Mouse (Mus musculus): Measurements from ENCODE around the gene Mrps6. TPM values are rescaled to one million over a fixed set of nuclear protein-coding genes. Genes with fewer than 3 reads are reported as not detected.

The Mrps6 gene
- polyA plus RNA-seq, 1 experiment from 2014 or later: 128 TPM

DNA sequence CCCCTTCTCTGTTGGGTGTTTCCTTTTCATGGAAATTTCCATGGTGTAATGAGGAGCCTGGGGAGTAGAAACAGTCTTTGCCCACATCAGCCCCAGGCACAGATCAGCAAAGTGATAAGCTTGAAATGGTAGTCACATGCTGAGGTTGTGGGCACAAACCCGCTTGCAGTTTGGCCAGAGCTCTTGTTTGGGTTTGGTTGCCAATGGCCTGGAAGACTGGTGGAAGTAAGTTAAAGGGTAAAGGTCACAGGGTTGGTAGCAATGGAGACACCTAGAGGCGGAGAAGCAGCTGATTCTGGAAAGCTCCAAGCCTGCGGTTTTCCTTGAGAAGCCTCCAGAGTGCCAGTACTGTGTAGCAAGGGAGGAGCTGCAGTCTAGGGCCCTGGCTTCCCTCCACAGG, 47.6 kb downstream of the Mrps6 start:
- Histone ChIP-seq H3K4me1 (ENCODE audit: control insufficient read depth, insufficient read depth, low read length) (peaks cover 6% of the 10 kb centered on the region; the same call in 1 of the 2 replicates), H3K9ac (ENCODE audit: low read length) (no peak overlapping the region), H3K4me2 (ENCODE audit: low read depth, low read length) (no peak overlapping the region), H3K9me3 (replicated peaks; ENCODE audit: control insufficient read depth, low read length) (no peaks in the 10 kb centered on the region), H3K27me3 (ENCODE audit: control insufficient read depth, insufficient read depth, low read length) (no peaks in the 10 kb centered on the region), H3K4me3 (ENCODE audit: low read length) (no peak overlapping the region), H3K27ac (ENCODE audit: low read length) (no peak overlapping the region), H3K36me3 (ENCODE audit: control insufficient read depth, insufficient read depth) (no peaks in the 10 kb centered on the region)
- 72% methylated on average over 3 of the region's 3 CpGs for WGBS
- ATAC-seq (replicated peaks; ENCODE audit: extremely low read depth, insufficient read depth, low FRiP score): no peak

DNA sequence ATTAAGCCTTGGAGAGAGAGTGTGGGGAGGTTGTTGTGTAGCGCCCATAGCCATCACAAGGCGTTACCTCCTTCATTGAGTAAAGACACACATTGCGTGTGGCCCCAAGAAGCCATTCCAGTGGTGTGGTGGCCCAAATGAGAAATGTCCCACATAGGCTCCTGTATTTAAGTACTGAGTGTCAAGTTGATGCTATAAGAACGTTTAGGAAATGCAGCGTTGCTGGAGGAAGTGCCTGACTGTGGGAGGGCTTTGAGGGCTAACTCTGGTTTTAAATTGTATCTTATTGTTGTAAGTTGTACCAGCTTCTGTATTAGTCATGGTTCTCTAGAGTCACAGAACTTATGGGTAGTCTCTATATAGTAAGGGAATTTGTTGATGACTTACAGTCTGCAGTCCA, 49.3 kb downstream of the Mrps6 start:
- WGBS: 88% methylated on average over 5 of the region's 5 CpGs
- H3K36me3 ChIP-seq (ENCODE audit: control insufficient read depth, insufficient read depth): peaks cover 6% of the 10 kb centered on the region

DNA sequence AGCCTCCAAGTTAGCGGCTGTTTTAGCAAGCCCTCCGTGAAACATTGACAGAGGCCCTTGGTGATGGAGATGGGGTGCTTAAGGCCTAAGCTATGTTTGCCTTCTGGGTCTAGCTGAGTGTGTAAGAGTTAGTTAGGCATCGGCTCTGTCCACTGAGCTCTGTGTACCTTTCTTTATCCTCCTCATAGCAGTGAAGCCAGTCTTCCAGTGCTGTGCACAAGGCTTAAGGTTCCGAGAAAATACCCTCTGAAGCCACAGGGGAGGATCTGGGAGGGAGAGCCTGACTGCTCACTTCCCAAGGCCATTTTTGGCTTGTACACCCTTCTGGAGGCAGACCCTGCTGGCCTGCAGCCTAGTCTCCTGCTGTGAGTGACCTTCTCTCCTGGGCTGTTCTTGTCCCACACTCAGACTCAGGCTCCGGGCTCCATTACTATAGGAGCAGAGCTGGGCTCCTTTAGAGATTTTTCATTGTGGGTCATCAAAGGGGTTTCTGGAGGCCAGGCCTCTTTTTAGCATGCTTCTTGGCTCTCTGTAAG, 56.7 kb downstream of the Mrps6 start:
- no peak overlapping the region for H3K4me3 ChIP-seq (ENCODE audit: low read length)
- peak overlapping the region; percentile 58 for H3K27ac ChIP-seq (ENCODE audit: low read length)
- H3K36me3 ChIP-seq (ENCODE audit: control insufficient read depth, insufficient read depth): peaks cover 11% of the 10 kb centered on the region
- H3K4me2 ChIP-seq (ENCODE audit: low read depth, low read length): no peak overlapping the region
- WGBS: 64% methylated on average over 5 of the region's 5 CpGs
- peaks cover 19% of the 10 kb centered on the region for H3K4me1 ChIP-seq (ENCODE audit: control insufficient read depth, insufficient read depth, low read length)
- no peaks in the 10 kb centered on the region for H3K27me3 ChIP-seq (ENCODE audit: control insufficient read depth, insufficient read depth, low read length)
- ATAC-seq (replicated peaks; ENCODE audit: extremely low read depth, insufficient read depth, low FRiP score): peak; percentile 70; the same call in 1 of the 2 replicates
- peak overlapping the region; percentile 36 for H3K9ac ChIP-seq (ENCODE audit: low read length)
- 0 out of 2 replicates have a peak, but pooled peaks cover 2% of the 10 kb centered on the region for H3K9me3 ChIP-seq (replicated peaks; ENCODE audit: control insufficient read depth, low read length)

More for the DNA sequence above, 49.3 kb downstream of the Mrps6 start:
- H3K27ac ChIP-seq (ENCODE audit: low read length): no peak overlapping the region
- no peak overlapping the region for H3K9ac ChIP-seq (ENCODE audit: low read length)
- no peak overlapping the region for H3K4me3 ChIP-seq (ENCODE audit: low read length)
- H3K4me2 ChIP-seq (ENCODE audit: low read depth, low read length): no peak overlapping the region
- ATAC-seq (replicated peaks; ENCODE audit: extremely low read depth, insufficient read depth, low FRiP score): no peak
- peaks cover 6% of the 10 kb centered on the region; the same call in 1 of the 2 replicates for H3K4me1 ChIP-seq (ENCODE audit: control insufficient read depth, insufficient read depth, low read length)
- no peaks in the 10 kb centered on the region for H3K27me3 ChIP-seq (ENCODE audit: control insufficient read depth, insufficient read depth, low read length)
- H3K9me3 ChIP-seq (replicated peaks; ENCODE audit: control insufficient read depth, low read length): no peaks in the 10 kb centered on the region

DNA sequence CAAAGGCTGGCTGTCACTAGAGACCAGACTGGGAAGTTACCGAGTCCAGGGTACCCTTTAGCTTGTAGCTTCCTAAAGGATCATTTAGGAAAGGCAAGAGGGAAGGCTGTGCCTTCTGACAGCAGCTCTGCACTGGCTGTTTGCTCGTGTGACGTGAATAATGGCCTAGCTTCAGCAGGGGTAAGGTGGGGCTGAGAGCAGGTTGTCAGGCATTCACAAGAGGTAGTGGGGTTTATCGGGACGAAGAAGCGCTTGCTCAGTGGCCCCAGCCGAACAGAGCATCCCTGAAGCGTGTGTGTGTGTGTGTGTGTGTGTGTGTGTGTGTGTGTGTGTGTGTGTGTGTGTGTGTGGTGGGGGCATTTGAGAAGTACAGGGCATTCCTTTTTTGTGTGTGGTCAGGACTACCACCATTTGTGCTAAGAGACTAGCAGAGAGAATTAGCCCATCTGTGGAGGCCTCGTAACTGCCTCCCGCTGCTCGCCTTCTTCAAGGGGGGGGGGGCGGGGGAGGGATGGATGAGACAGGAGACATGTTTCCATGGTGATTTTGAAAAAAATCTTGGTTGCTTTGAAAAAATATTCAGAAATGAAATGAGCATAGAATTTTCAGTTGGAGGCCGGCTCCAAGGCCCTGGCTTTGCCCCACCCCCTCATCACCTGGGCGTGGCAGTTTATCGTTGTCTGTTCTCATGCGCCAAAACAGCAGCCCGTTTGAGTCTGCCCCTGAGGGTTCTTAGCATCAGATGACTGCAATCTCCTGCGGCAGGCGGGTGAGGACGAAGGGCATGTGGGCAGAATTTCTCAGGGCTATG, 57.7 kb downstream of the Mrps6 start:
- no peak for ATAC-seq (replicated peaks; ENCODE audit: extremely low read depth, insufficient read depth, low FRiP score)
- H3K4me1 ChIP-seq (ENCODE audit: control insufficient read depth, insufficient read depth, low read length): peaks cover 19% of the 10 kb centered on the region
- 0 out of 2 replicates have a peak, but pooled peaks cover 2% of the 10 kb centered on the region for H3K9me3 ChIP-seq (replicated peaks; ENCODE audit: control insufficient read depth, low read length)
- no peak overlapping the region; the same call in 1 of the 2 replicates for H3K27ac ChIP-seq (ENCODE audit: low read length)
- no peak overlapping the region for H3K4me3 ChIP-seq (ENCODE audit: low read length)
- H3K4me2 ChIP-seq (ENCODE audit: low read depth, low read length): peak overlapping the region; percentile 28; the same call in 1 of the 2 replicates
- no peaks in the 10 kb centered on the region for H3K27me3 ChIP-seq (ENCODE audit: control insufficient read depth, insufficient read depth, low read length)
- H3K9ac ChIP-seq (ENCODE audit: low read length): peak overlapping the region; percentile 1
- peaks cover 11% of the 10 kb centered on the region for H3K36me3 ChIP-seq (ENCODE audit: control insufficient read depth, insufficient read depth)
- 39% methylated on average over 20 of the region's 20 CpGs for WGBS

DNA sequence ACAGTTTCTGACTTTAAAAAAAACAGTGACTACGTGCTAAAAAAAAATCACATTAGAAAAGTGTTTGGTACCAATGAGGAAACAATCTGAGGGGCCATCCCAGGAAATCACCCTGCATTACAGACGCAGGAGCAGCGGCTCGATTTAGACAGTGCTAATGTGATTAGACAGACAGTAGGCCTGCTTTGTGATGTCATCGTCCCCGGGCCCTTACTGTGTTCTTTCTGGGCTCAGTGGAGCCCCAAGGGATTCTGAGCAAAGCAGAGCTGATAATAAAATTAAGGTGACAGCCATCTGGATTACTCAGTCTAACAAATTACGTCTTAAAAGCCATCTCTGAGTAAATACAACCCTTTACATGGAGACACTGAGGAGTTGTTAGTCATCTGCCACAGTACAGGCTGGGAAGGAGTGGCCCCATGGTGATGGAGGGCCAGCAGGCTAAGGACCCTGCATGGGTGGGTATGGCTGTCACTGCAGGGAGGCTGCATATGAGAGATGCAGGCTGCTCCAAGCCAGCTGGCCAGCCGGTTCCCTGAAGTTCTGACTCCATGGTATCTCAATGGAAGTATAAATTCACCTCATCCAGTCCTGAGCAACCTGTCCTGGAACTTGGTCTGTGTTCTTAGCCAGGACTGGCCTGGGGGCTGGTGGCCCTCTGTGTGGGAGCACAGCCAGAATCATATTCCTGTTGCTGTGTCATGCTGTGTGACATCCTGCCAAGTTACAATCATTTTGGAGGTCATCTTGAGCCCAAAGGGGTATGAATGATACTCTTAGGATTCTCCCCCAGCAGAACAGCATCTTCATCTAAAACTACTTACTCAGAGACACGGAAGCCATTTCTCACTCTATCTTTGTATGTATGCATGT, 59.5 kb downstream of the Mrps6 start:
- Histone ChIP-seq H3K27ac (ENCODE audit: low read length) (no peak overlapping the region), H3K9ac (ENCODE audit: low read length) (no peak overlapping the region), H3K27me3 (ENCODE audit: control insufficient read depth, insufficient read depth, low read length) (no peaks in the 10 kb centered on the region), H3K9me3 (replicated peaks; ENCODE audit: control insufficient read depth, low read length) (0 out of 2 replicates have a peak, but pooled peaks cover 2% of the 10 kb centered on the region), H3K36me3 (ENCODE audit: control insufficient read depth, insufficient read depth) (peaks cover 2% of the 10 kb centered on the region), H3K4me3 (ENCODE audit: low read length) (no peak overlapping the region), H3K4me2 (ENCODE audit: low read depth, low read length) (no peak overlapping the region), H3K4me1 (ENCODE audit: control insufficient read depth, insufficient read depth, low read length) (peaks cover 19% of the 10 kb centered on the region)
- ATAC-seq (replicated peaks; ENCODE audit: extremely low read depth, insufficient read depth, low FRiP score): no peak
- 62% methylated on average over 9 of the region's 9 CpGs for WGBS

DNA sequence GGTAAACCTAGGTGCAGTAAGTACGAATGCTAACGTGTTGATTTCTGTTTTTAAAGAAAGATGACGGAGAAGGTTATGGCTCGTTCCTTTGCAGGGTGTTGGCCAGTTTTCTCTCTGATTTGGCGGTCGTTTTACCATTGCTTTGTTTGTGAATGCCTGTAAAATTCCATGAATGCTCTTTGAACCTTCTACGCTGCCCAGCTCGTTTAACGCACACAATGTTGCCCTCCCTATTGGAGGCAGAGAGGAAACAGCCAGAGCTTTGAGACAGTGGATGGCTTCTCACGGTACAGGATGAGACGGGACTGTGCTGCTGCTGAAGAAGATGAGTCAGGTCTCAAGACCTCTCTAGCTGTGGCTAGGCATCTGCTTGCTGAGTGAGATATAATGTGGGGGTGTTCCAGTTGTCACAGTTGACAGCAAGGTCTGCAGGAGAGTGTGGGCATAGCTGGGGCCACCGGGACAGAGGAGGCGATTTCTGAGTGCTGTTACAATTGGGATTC, 61.0 kb downstream of the Mrps6 start:
- Histone ChIP-seq H3K36me3 (ENCODE audit: control insufficient read depth, insufficient read depth) (no peaks in the 10 kb centered on the region), H3K27me3 (ENCODE audit: control insufficient read depth, insufficient read depth, low read length) (no peaks in the 10 kb centered on the region), H3K27ac (ENCODE audit: low read length) (no peak overlapping the region), H3K9ac (ENCODE audit: low read length) (no peak overlapping the region), H3K4me2 (ENCODE audit: low read depth, low read length) (no peak overlapping the region), H3K4me3 (ENCODE audit: low read length) (no peak overlapping the region), H3K4me1 (ENCODE audit: control insufficient read depth, insufficient read depth, low read length) (peaks cover 19% of the 10 kb centered on the region), H3K9me3 (replicated peaks; ENCODE audit: control insufficient read depth, low read length) (no peaks in the 10 kb centered on the region; the same call in 1 of the 2 replicates)
- WGBS: 66% methylated on average over 13 of the region's 13 CpGs
- no peak for ATAC-seq (replicated peaks; ENCODE audit: extremely low read depth, insufficient read depth, low FRiP score)

DNA sequence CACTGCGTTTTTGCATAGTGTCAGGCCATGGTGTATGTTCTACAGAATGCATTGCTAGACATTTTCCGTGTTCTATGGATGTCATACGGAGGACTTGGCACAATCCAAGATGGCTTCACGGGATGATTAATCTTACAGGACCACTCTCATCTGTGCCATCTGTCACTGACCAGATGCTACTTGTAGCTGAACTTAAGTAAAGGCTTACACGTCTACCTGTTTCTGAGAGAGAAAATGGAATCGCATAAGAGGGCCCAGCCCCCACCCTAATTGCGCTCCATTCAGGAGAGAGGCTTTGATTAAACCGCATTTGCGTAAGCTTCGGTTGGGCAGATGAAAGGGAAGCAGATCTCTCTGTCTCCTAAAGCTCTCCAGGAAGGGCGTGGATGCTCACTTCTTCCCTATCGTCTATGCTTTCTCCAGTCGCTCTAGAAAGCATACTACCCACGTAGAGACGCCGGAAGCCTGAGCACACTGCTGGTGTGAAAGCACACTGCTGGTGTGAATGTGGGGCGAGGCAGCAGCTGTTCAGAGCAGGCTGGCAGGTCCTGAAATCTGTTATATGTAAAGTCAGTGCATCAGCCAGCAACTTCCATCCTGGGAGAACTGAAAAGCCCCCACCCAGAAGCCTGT, 62.9 kb downstream of the Mrps6 start:
- Histone ChIP-seq H3K27me3 (ENCODE audit: control insufficient read depth, insufficient read depth, low read length) (no peaks in the 10 kb centered on the region), H3K27ac (ENCODE audit: low read length) (no peak overlapping the region), H3K4me2 (ENCODE audit: low read depth, low read length) (no peak overlapping the region), H3K4me1 (ENCODE audit: control insufficient read depth, insufficient read depth, low read length) (peaks cover 5% of the 10 kb centered on the region; the same call in 1 of the 2 replicates), H3K9ac (ENCODE audit: low read length) (no peak overlapping the region), H3K36me3 (ENCODE audit: control insufficient read depth, insufficient read depth) (no peaks in the 10 kb centered on the region), H3K9me3 (replicated peaks; ENCODE audit: control insufficient read depth, low read length) (peaks cover 8% of the 10 kb centered on the region), H3K4me3 (ENCODE audit: low read length) (no peak overlapping the region)
- no peak for ATAC-seq (replicated peaks; ENCODE audit: extremely low read depth, insufficient read depth, low FRiP score)
- WGBS: 80% methylated on average over 17 of the region's 17 CpGs

DNA sequence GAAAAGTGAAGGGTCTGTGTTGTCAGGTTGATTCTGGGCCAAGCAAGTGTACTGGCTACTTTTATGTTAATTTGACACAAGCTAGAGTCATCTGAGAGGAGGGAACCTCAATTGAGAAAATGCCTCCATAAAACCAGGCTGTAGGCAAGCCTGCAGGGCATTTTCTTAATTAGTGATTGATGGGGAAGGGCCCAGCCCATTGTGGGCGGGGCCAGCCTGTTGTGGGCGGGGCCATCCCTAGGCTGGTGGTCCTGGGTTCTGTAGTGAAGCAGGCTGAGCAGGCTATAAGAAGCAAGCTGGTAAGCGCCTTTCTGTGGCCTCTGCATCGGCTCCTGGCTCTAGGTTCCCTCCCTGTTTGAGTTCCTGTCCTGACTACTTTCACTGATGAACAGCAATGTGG, 69.2 kb downstream of the Mrps6 start:
- Histone ChIP-seq H3K4me3 (ENCODE audit: low read length) (no peak overlapping the region), H3K27ac (ENCODE audit: low read length) (no peak overlapping the region), H3K9me3 (replicated peaks; ENCODE audit: control insufficient read depth, low read length) (peaks cover 8% of the 10 kb centered on the region), H3K4me1 (ENCODE audit: control insufficient read depth, insufficient read depth, low read length) (no peaks in the 10 kb centered on the region), H3K9ac (ENCODE audit: low read length) (no peak overlapping the region), H3K4me2 (ENCODE audit: low read depth, low read length) (no peak overlapping the region), H3K36me3 (ENCODE audit: control insufficient read depth, insufficient read depth) (no peaks in the 10 kb centered on the region), H3K27me3 (ENCODE audit: control insufficient read depth, insufficient read depth, low read length) (no peaks in the 10 kb centered on the region)
- ATAC-seq (replicated peaks; ENCODE audit: extremely low read depth, insufficient read depth, low FRiP score): no peak
- 42% methylated on average over 4 of the region's 4 CpGs for WGBS
